Mouse (Mus musculus) lung, adult 18-20 months (tissue): Measurements from ENCODE around the gene Skap2.

Source experiments
- DNase-seq, 2 experiments: peaks; one replicate each; pipeline ENCODE4 v3.0.0; 2022; ENCODE audit warnings: mixed read lengths in 2 of 2

Gene Skap2

DNA sequence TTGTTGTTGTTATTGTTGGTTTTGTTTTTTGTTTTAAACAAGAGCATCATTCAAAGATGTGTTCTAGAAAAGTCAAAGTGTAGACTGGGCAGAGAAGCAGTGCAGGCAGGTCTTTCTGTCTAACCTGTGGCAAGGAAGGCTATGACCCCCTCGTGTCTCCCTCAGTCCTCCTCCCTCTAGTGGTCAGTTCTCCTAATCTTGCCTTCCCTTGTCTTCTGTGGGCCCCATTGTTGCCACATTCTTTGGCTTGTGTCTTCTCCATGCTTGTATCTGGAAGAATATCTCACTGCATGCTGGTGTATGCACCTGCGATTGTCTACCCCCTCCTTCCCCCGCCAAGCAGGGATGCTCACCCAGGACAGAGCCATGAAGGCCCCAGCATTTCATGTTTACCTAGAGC, 174.2 kb downstream of the Skap2 start:
- no peak for DNase-seq

DNA sequence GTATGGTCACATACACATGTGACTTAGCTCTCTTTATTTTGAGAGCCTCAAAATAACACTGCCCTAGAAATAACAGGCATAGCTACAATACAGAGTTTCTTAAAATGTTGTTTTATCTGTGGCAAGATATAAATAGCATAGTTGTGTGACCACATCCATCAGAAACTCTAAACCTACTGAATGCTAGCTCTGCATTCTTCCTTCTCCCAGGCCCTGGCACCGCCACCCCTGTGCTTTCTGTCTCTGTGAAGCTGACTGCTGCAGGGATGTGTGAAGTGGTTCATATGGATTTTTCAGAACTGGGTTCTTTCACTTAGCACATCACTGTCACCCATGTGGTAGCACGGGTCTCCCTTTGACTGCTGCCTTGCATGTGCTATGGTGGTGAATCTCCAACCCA, 179.0 kb downstream of the Skap2 start:
- no peak for DNase-seq

DNA sequence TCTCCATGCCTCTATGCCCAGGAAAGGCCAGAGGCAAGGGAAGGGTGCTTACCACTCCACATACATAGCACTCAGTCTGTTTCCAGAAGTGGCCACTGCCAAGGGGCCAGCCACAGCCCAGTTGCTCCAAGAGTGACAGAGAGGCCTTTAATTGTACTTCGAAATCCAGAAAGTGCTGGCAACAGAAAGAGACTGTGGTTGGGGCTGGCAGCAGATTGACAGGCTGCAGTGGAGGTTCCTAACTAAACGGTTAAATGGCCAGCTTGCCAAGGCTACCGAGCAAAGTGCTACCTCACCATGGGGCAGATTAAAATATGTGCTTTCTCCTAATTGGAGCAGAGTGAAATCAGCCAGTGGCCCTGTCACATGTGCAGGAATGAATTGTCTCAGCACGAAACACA, 186.7 kb downstream of the Skap2 start:
- no peak for DNase-seq

DNA sequence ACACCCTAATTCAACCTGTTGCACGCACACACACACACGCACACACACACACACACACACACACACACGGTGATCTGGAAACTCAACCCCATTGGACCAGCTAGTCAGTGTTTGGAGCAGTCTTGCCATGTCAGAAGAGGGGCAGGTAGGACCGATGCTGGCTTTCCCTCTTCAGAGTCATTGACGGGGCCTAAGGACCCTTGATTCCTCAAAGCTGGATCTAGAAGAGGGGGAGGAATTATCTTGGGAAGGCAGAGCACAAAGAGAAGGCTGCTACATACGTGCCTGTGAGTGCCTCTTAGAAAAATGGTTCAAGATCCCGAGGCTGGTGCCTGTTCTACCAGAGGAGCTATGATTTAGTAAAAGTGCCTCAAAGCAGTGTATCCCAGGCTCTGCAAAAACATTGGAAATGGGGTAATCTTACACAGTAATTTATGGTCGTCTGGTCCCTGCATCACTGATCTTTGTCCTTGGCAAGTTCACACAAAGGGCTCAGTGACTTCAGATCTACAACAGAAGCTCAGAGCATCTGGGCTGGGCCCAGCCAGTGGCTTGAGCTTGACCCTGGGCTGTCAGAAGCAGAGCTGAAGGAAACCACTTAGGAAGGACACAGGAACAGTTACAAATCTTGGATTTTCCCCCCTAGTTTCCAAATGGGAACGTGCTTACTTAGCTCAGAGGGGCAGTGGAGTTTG, 188.1 kb downstream of the Skap2 start:
- no peak for DNase-seq

- DNase-seq = no peak
Measured at GRCm38 (mm10) chr6:51822049-51822448, 190.3 kb downstream of the Skap2 start.

- DNase-seq = no peak
Measured at GRCm38 (mm10) chr6:51820853-51821252, 191.5 kb downstream of the Skap2 start.

- no peak for DNase-seq
Measured at GRCm38 (mm10) chr6:51816892-51817621, 195.3 kb downstream of the Skap2 start.

DNA sequence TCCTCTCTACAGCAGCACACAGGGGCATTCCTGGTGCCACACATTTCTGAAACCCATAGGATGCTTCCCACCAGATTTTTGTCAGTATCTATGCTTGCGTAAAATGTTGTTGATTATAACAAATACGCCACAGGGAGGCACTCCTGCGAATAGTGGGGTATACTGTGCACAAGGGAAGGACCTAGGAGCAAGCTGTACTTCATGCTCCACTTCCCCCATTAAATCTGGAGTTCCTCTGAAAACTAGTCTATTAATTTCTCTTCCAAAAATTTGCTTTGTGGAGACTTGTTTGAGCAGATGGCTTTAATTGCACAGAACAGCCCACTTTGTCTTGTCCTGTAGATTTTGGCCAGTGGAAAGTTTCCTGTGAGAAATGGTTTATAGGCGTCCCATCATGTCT, 201.4 kb downstream of the Skap2 start:
- DNase-seq = no peak

GRCm38 (mm10) chr6:51809164-51809824, 203.1 kb downstream of the Skap2 start:
- DNase-seq = no peak

DNA sequence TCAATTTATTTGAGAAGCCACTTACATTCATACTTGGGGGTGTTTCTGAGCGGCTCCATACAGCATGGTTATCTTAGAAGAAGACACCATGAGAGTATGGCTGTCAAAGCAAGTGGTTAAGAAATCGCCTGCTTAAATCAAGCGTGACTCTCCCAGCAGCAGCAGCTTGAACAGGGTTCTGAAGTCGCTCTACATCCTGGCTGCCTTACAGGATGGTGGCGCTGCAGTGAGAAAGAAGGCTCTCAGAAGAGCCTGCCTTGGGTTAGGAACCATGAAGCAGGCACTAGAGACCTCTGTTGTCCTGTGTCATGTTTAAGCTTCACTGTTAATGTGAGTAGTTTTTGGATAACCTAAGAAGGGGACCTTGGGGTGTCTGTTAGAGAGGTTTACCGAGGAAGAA, 204.3 kb downstream of the Skap2 start:
- no peak for DNase-seq
